Mouse (Mus musculus): ENCODE results near the gene Fads3. TPM values are rescaled to one million over a fixed set of nuclear protein-coding genes. Genes with fewer than 3 reads are reported as not detected.

Gene Fads3
- total RNA-seq, 4 experiments from 2014 or later, result 25.9 to 28.5 (median 27.1) TPM

DNA sequence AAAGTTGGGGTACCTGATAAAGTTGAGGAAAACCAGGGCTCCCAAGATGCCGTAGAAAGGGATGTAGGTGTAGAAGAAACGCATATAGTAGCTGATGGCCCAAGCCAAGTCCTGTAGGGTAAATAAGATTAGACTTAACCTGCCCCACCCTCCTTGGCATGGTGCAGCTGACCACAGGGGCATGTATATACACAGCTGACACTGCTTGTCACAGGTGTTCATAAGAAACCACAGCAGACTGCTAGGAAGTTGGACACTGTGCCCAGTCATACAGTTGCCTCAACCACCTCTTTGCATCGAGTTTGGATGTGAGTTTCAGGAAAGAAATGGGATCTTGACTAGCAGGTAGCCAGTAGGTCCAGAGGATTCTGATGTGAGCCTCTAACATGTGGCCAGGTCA, 25.1 kb downstream of the Fads3 start:
- no peak for DNase-seq (ENCODE audit: low spot score in 2 of 2)

DNA sequence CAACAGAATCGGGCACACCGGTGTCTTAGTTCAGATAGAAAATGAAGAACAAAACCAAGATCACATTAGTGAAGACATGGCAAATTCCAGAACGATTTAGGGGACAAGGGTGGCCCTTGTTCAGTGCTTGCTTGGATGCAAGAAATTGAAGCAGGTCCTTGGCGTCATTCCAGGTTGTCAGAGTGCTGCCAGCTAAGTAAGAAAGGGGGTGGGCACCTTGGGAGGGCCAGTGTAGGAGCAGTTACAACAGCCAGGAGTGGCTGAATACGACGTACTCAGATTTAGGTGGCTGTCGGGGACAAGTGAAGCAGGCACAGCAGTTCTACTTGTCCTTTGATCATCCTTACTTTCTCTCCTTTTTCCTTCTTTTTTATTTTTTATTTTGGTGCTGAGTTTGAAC, 26.3 kb downstream of the Fads3 start:
- no peak for DNase-seq (ENCODE audit: low spot score in 2 of 2)

DNA sequence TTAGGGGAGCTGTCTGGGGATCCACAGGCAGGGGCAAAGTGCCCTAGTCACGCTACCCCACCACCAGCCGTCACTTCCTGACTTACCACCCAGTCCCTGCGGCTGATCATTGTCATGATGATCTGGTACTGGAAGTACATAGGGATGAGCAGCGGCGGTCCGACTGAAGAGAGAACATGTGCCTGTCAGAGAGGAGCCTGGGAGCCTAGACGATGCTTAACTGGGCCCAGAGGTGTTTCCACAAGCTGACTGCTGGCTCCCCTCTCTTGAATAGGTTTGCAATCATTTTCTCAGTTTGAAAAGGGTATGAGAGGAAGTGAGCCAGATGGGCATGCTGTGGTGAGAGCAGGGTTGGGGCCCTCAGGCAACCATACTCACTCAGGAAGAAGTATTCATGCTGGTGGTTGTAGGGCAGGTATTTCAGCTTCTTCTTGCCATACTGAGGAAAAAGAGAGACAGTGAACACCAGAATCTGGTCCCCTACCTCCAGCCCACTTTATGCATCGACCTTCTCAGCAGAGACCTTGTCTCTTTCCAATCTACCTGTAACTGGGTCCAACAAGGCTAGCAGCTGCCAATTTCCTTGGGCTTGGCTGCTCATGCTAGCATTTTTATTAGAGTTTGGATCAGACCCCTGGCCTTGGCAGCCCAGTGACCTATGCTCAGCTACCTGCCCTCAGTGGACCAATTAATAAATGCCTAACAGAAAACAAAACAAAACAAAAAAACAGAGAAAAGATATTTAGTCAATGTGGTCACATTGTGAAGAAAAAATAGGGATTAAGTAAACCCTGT, 29.0 kb downstream of the Fads3 start:
- DNase-seq (ENCODE audit: low spot score in 2 of 2), result no peak

DNA sequence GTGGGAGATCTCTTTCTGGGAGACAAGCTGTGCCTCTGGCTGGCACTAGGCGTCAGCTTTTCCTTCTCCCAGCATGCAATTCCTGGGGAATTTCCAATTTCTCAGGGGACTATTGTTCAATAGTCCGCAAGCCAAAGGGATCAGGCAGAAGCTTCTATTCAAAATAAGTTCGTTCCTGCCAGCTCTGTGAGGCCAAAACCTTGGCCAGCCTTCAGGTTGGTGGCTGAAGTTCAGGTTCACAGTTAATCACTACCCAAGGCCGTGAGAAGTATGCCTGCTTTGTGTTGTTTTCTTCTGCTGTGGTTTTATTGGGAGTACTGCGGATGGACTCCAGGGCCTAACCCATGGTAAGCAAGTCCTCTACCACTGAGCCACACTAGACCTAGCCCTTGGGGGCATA, 29.8 kb downstream of the Fads3 start:
- peak in 1 of 2 experiments; percentile 57 for DNase-seq (ENCODE audit: low spot score in 2 of 2)

DNA sequence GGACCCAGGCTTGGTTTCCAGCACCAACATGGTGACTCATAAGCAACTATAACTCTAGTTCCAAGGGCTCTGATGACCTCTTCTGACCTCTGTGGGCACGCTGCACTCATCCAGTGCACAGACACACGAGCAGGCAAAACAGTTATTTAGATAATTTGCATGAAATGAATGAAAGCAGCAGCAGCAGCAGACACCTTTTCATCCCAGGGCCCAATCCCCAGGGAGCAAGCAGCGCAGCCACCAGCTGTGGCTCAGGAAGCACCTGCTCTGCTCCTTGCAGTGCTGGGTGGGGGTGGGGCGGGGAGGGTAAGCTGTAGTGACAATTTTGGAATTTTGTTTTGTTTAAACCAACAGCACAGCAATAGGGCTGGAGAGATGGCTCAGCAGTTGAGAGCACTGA, 30.5 kb downstream of the Fads3 start:
- no peak for DNase-seq (ENCODE audit: low spot score in 2 of 2)

DNA sequence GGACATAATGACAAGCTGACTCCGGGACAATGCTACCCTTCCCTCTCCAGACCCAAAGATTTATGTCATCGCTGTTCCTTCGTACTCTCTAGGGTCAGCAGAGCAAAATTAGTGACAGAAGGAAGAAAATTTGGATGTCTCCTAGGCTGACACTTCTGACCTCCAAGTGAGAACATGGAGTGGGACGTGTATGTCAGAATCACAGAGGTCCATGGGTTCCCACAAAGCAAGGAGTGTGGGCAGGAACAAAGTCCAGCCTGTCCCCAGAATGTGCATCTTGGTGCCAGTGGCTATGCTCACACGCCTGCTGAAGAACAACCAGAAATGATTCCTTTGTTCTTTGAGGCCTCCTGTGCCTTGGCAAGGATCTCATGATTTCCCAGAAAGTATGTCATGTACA, 31.8 kb downstream of the Fads3 start:
- DNase-seq (ENCODE audit: low spot score in 2 of 2), result no peak

DNA sequence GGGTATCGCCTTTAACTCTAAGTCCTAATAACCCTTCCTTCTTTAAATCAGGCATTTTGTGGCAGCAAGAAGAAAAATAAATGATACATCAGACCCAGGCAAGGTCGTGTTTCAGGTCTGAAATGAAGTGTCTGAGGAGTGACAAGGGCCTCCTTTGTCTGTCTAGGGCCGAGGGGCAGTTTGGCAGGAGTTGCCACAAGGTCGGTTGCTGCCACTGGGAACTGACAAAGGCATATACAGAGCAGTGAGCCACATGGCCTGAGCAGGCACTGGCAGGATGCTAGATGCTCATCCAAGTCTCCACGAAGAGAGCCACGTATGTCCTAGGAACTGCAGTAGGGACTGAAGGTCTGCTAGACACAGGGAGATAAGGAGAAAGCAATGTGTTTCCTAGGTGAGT, 37.0 kb downstream of the Fads3 start:
- DNase-seq (ENCODE audit: low spot score in 2 of 2), result no peak

DNA sequence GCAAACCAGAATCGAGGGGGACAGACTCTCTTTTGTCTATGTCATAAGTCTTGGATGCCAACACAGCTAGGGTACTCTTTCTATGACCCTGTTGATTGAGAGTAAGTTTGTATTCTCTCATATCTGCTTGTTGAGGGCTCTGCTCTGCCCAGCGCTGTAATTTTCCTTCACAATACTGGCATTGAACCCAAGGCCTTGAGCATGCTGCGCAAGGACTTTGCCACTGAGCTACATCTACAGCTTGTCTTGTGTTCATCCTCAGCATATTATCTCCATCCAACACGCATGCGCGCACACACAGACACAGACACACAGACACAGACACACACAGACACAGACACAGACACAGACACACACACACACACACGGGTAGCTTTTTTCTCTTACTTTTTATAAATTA, 39.0 kb downstream of the Fads3 start:
- DNase-seq (ENCODE audit: low spot score in 2 of 2), result no peak

DNA sequence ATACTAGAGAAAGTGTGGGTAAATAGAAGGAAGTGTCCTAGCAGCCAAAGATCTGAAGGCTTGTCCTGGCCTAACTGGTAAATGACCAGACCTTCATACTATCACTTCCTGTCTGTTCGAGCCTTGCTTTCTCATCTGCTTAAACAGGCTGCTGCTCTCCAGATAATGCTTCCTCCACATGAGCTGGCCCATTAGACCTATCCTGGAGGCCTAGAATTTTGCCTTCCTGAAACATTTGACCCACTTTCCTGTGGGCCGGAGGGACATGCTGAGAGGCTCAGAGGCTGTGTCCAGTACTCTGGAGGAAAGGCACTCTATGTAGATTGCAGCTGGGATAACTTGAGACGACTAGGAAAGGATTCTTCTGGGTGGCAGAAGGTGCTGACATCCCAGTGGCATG, 40.7 kb downstream of the Fads3 start:
- DNase-seq (ENCODE audit: low spot score in 2 of 2), result no peak

DNA sequence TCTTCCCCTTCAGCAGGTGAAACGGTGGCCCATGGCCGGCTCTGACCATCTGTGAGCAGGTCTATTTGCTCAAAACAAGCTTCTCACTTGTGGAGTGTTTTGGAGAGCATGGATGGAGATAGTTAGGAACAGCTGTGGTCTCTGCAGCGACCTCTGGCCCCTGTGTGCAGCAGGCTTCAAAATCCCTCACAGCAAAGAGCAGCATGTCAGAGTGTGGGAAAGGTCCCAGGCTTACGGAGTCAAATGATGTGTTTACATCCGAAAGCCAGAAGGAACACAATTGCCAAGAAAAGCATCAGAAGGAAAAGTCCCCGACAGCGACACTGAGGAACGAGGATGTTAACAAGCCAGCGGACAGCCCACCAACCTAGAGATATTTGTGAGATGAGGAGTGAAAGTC, 44.1 kb downstream of the Fads3 start:
- DNase-seq (ENCODE audit: low spot score in 2 of 2), result no peak

DNA sequence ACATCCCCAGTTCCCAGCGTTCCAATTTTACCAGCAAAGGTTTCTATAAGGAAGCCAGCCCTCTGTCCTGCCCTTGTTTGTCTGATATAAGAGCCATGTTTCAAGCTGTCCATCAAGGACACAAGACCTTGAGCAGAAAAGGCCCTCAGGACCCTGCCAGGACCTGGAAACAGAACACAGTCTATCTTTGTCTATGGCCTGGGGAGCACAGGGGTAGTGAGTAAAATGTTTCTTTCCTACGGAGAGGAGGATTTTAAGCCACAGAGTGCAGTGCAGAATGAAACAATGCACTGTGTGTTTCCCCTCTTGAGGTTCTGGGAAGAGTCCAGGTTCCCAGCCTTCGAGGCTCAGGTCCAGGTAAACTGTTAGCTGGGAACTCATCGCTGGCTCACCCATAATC, 45.6 kb downstream of the Fads3 start:
- no peak for DNase-seq (ENCODE audit: low spot score in 2 of 2)

DNA sequence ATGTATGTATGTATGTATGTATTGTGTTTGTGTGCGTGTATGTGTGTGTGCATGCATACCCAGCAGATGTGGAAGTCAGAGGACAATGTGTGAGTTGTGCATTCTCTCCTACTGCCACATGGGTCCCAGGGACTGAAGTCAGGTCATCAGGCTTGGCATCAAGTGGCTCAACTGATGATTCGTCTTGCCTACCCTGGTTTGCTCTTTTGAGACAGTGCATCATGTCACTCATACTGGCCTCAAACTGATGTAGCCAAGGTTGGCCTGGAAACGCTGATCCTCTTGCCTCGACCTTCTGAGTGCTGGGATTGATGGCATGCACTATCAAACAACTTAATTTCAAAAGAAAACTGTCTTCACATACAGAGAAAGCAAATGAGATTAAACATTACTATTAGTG, 52.5 kb downstream of the Fads3 start:
- no peak for DNase-seq (ENCODE audit: low spot score in 2 of 2)

DNA sequence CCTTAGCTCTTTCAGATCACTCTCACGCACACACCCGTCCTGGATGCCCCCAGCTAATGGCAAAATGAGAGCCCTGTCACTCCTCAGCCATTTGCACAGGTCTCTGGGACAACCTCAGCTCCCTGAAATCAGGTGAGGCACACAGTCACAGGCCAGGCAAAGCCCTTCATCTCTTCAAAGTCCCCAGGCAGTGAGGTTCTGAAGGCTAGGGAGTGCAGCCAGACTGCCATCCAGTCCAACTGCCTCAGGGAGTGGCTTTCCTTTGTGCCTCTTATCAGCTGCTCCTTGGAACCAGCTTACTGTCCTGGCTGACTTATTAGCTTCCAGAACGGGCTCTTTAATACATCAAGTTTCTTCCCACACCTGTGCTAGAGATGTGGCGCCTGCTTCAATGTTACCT, 53.3 kb downstream of the Fads3 start:
- DNase-seq (ENCODE audit: low spot score in 2 of 2), result no peak

DNA sequence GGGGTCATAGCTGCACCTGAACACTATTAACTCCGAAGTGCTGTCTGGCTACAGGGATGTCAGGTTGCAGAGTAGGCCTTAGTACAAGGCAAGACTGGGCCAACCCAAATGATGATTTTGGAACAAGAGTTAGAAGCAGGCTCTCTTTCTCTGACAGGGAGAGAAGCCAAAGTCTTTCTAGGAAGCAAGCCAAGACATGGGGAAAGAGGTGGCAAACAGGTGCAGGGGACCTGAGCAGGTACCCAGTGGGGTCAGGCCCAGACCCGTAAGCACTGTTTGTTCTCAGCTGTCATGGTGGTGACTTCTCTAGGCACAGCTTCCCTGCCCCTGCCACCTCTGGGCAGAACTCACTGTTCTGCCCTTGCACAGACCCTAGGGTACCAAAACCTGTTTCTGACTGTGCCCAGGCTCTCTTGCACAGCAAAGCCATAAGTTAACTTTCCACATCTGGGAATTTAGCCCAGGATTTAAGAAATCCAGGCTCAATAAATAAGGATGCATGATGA, 55.1 kb downstream of the Fads3 start:
- no peak for DNase-seq (ENCODE audit: low spot score in 2 of 2)

DNA sequence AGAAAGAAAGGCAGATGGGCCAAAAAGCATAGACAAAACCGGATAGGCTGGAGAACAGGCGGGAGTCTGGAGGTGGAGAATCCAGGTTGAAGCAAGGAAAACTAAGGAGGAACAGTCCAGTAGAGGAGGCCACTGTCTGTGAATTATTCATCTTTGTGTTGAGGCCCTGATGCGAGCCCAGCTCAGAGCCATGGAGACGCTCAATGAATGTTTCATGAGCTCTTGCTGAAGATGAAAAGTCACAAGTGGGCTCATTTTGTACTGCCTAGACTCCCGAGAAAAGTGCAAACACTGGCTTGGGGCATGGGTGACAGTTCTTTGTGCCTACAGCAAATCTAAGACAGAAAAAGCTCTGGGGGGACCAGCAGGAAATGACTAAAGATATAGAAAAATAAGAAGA, 56.5 kb downstream of the Fads3 start:
- no peak for DNase-seq (ENCODE audit: low spot score in 2 of 2)

DNA sequence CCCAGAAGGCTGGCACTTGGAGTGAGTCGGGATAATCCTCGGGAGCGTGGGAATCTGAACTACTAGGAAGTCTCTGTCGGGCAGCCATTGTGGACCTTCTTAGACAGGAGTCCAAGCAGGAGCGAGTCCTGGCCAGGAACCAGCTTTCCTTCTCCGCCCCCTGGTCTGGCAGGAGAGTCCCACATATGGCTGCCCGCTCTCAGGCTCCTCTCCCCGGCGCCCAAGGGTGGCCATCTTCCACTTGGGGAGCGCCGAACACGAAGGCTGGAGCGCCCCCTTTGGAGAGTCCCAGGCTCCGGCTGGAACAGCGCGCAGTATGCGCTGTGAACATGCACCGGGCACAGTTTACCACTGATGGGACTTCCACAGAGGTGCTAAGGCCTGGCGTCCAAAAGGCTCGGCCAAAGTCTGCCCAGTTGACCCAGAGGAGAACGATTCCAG, 59.3 kb downstream of the Fads3 start:
- peak; percentile 41 to 57 for DNase-seq (ENCODE audit: low spot score in 2 of 2)

DNA sequence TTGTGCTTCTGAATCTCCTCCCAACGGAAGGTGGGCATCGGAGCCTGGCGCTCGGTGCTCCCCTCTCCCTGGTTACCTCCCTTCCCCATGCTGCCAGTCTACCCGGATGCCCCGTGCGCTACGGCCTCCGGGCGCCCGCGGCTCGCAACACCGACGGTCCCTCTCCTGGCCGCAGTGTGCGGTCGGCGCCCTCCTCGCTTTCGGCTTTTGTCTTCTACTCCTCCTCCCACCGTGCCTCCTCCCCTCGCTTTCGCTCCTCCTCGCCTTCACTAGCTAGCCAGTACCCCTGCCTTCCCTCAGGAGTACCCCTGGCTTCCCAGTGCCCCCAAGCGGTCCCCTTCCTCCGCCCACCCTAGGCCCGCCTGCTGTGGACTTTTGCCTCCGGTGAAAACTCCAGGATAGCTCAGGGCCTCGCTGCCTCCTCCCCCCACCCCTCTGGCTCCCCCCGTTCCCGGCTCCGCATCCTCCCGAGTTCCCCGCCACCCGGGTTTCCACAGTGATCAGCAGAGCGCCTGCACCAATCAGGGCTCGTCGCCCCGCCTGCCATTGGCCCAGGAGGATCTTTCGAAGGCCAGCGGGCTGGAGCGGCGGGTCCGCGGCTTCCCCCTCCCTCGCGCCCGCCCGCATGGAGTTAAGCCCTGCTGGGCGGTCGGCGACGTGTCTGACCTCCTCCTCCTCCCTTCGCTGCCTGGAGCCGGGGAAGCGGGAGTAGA, 60.1 kb downstream of the Fads3 start, which contains the start of gene Fads2:
Gene Fads2, minus strand, starts transcription at position 406 of the 713 bp plus-strand sequence.
- DNase-seq (ENCODE audit: low spot score in 2 of 2), result peak; percentile 68 to 88

DNA sequence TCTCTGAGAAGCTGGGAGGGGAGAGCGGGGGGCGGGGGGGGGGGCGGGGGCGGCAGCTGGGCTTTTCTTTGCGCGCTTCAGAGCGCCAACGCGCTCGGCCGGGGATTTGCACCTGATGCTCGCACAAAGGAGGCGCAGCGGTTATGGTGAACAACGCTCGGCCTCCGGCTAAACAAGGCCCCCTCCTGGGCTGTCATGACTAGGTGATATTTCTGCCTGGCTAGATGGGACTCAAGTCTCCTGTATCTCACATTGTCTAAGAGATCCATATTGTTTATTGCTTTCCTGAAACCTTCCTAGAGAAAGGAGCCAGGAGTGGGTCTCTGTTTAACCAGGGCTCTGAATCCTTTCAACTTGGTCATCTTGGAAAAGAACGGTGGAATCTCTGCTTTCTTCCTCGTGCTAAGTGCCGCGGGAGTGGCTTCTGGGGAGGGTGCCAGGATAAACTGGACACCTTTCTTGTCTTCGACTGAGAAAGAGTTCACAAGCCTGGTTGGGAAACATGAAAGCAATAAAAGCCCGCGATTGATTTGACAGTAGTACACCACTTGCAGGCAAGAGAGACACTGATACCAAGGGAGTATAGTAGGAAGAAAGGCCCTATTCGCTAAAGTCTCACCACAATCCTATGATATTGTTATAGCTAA, 60.8 kb downstream of the Fads3 start:
- DNase-seq (ENCODE audit: low spot score in 2 of 2), result peak in 1 of 2 experiments; percentile 20

DNA sequence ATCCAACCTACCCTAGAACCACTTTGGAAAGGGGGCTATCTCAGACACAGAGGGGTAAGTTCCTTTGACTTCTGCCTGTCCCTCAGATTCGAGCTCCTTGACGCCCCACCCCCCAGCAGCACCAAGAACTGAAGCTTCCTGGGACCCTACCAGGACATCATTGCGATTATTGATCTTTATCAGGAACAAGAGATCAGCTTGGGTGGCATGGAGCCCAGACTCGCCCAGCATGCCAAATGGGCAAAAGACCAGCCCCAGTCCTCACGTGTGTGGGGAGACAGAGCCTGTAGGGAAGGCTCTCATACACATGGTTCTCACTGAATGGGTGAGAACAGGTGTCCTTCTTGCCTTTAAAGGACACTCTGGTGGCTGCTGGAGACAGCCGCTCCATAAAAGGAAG, 62.9 kb downstream of the Fads3 start:
- no peak for DNase-seq (ENCODE audit: low spot score in 2 of 2)

DNA sequence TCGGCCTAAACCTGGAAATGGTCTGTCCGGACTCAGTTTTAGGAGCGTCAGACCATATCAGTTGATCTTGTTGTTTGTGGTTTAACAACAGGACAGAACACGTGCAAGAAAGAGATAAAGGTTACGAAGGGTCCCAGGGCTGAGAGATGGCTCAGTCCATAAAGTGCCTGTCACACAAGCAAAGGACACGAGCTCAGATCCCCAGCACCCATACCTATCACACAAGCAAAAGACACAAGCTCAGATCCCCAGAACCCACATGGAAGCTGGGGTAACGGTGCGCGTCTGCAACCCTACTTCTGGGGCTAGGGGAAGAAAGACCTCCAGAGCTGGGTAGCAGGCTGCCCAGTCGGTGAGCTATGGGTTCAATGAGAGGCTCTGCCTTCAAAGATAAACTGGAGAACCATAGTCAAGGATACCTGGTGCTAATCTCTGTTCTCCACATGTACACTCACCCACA, 63.7 kb downstream of the Fads3 start:
- no peak for DNase-seq (ENCODE audit: low spot score in 2 of 2)

DNA sequence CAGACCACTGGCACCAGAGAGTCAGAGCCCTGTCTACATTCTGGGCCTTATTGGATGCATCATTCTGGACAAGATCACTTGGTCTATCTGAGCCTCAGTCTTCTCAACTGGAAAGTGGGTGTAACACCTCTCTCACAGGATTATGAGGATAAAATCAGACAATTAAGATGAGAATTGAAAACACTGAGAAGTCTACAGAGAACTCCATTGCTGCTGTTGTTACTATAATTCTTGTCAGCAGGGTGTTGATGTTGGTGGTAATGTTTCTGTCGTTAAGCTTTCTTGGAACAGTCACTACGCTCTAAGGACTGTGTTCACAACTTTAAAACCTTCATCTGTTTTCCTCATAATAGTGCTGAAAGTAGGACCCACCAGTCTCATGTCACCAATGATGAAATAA, 65.3 kb downstream of the Fads3 start:
- no peak for DNase-seq (ENCODE audit: low spot score in 2 of 2)

DNA sequence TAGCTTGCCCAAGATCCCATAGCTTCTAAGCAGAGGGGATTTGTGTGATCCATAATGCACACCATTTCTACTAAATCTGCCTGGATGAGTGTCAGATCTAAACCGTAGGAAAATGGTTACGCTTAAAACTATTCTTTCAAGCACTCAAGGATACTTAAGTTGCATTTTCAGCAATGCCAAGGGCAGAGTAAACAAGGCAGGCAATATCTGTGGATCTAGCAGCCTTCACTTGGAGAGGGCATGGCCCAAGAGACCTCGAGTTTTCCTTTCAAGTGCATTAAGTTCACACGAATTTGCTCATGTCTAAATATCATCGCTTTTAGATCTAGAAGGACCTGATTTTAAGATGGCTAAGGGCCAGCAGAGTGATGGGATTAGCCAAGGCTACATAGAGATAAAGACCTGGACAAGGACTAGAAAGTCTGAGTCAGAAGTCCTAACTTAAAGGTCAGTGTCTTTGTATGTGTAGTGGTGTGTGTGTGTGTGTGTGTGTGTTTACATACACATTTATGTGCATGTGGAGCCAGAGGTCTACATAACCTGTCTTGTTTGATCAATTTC, 65.8 kb downstream of the Fads3 start:
- no peak for DNase-seq (ENCODE audit: low spot score in 2 of 2)
